Mouse (Mus musculus): ENCODE data around the gene B3gnt6.

The B3gnt6 gene

GRCm38 (mm10) chr7:98177071-98177485 lies 22.2 kb downstream of the B3gnt6 start:
- no peak for DNase-seq (ENCODE audit: low spot score)

GRCm38 (mm10) chr7:98176322-98177070 lies 22.8 kb downstream of the B3gnt6 start:
- DNase-seq (ENCODE audit: low spot score) = no peak

- no peak for DNase-seq (ENCODE audit: low spot score)
Measured at GRCm38 (mm10) chr7:98174883-98175755, 24.2 kb downstream of the B3gnt6 start.

GRCm38 (mm10) chr7:98173408-98173807 lies 25.9 kb downstream of the B3gnt6 start:
- no peak for DNase-seq (ENCODE audit: low spot score)

GRCm38 (mm10) chr7:98172661-98173060 lies 26.6 kb downstream of the B3gnt6 start:
- DNase-seq (ENCODE audit: low spot score) = no peak

- DNase-seq (ENCODE audit: low spot score) = no peak
Measured at GRCm38 (mm10) chr7:98171141-98172073, 27.9 kb downstream of the B3gnt6 start.

- DNase-seq (ENCODE audit: low spot score) = no peak
Measured at GRCm38 (mm10) chr7:98164999-98165528, 34.2 kb downstream of the B3gnt6 start.

- DNase-seq (ENCODE audit: low spot score) = no peak
Measured at GRCm38 (mm10) chr7:98164382-98164998, 34.8 kb downstream of the B3gnt6 start.

- DNase-seq (ENCODE audit: low spot score) = no peak
Measured at GRCm38 (mm10) chr7:98163700-98164099, 35.6 kb downstream of the B3gnt6 start.

GRCm38 (mm10) chr7:98162239-98162638 lies 37.0 kb downstream of the B3gnt6 start:
- no peak for DNase-seq (ENCODE audit: low spot score)

GRCm38 (mm10) chr7:98160041-98160740 lies 39.1 kb downstream of the B3gnt6 start:
- no peak for DNase-seq (ENCODE audit: low spot score)

- DNase-seq (ENCODE audit: low spot score) = no peak
Measured at GRCm38 (mm10) chr7:98158481-98158880, 40.8 kb downstream of the B3gnt6 start.

- DNase-seq (ENCODE audit: low spot score) = no peak
Measured at GRCm38 (mm10) chr7:98157636-98158332, 41.5 kb downstream of the B3gnt6 start.

GRCm38 (mm10) chr7:98156280-98156665 lies 43.0 kb downstream of the B3gnt6 start:
- DNase-seq (ENCODE audit: low spot score) = no peak

- peak; percentile 61 for DNase-seq (ENCODE audit: low spot score)
Measured at GRCm38 (mm10) chr7:98155546-98156279, 43.6 kb downstream of the B3gnt6 start.

GRCm38 (mm10) chr7:98153892-98154291 lies 45.4 kb downstream of the B3gnt6 start:
- DNase-seq (ENCODE audit: low spot score) = no peak

- DNase-seq (ENCODE audit: low spot score) = no peak
Measured at GRCm38 (mm10) chr7:98153345-98153744, 45.9 kb downstream of the B3gnt6 start.

GRCm38 (mm10) chr7:98152400-98152799 lies 46.9 kb downstream of the B3gnt6 start:
- no peak for DNase-seq (ENCODE audit: low spot score)

- no peak for DNase-seq (ENCODE audit: low spot score)
Measured at GRCm38 (mm10) chr7:98150525-98150924, 48.8 kb downstream of the B3gnt6 start.

Measured in left cerebral cortex, adult 11 months (tissue).